Mouse (Mus musculus): ENCODE data around the gene Galc.

GRCm38 (mm10) chr12:98212457-98213175 lies 46.6 kb downstream of the Galc start:
- TF ChIP-seq CTCF (IDR thresholded peaks at IDR 0.05; ENCODE audit: low read depth, low read length) = peak; percentile 55
- no peak for TF ChIP-seq POLR2A (IDR thresholded peaks at IDR 0.05; ENCODE audit: extremely low read depth, insufficient read depth, low read length)
